Mouse (Mus musculus) G1E (cell line): ENCODE data around the gene Aig1.

Experiments used
- CTCF ChIP-seq: IDR thresholded peaks from 2 replicates; pipeline ENCODE4 v1.5.1; 2012; ENCODE audit warnings: low read depth, low read length, inconsistent platforms, mixed read lengths
- TAL1 ChIP-seq: conservative IDR thresholded peaks from 2 replicates; pipeline ENCODE4 v1.6.1; 2012; ENCODE audit warnings: low read depth, low read length, inconsistent platforms, mixed read lengths

GRCm38 (mm10) chr10:13855969-13856368, 12.8 kb downstream of the Aig1 start:
- no peak for TF ChIP-seq CTCF
- no peak for TF ChIP-seq TAL1
